Mouse (Mus musculus) midbrain, embryonic 12.5 days (tissue): ENCODE data around the gene Kpna1. TPM values are rescaled to one million over a fixed set of nuclear protein-coding genes. Genes with fewer than 3 reads are reported as not detected.

Source experiments
- ATAC-seq: fragments of 200-750 bp; cut with Nextera tagmentation; 2 replicates; pipeline ENCODE4 v1.8.0; 2017; ENCODE audit warnings: low read depth, moderate TSS enrichment, moderate library complexity; ENCODE audit not compliant: low FRiP score
- H3K27ac ChIP-seq: fragments of 300-500 bp; sonication (generic); replicated peaks from 2 replicates; pipeline ENCODE4 v1.5.1; 2016; ENCODE audit warnings: mild to moderate bottlenecking
- H3K27me3 ChIP-seq: fragments of 300-500 bp; sonication (generic); 2 replicates; pipeline ENCODE4 v1.6.1; 2016; ENCODE audit warnings: mild to moderate bottlenecking
- H3K36me3 ChIP-seq: fragments of 300-500 bp; sonication (generic); 2 replicates; pipeline ENCODE4 v1.6.1; 2016
- H3K4me1 ChIP-seq: fragments of 300-500 bp; sonication (generic); 2 replicates; pipeline ENCODE4 v1.6.1; 2016
- H3K4me2 ChIP-seq: fragments of 300-500 bp; sonication (generic); replicated peaks from 2 replicates; pipeline ENCODE4 v1.6.1; 2016; ENCODE audit warnings: mild to moderate bottlenecking, moderate library complexity
- H3K4me3 ChIP-seq: fragments of 300-500 bp; sonication (generic); 2 replicates; pipeline ENCODE4 v1.5.1; 2016; ENCODE audit warnings: mild to moderate bottlenecking
- H3K9ac ChIP-seq: fragments of 300-500 bp; sonication (generic); replicated peaks from 2 replicates; pipeline ENCODE4 v1.6.1; 2016; ENCODE audit warnings: mild to moderate bottlenecking, moderate library complexity
- H3K9me3 ChIP-seq: fragments of 300-500 bp; sonication (generic); 2 replicates; pipeline ENCODE4 v1.6.1; 2016; ENCODE audit warnings: mild to moderate bottlenecking
- WGBS: fragments of 180-500 bp; shearing (Covaris S2); methylation state at CpG from one replicate; pipeline ENCODE4 v1.1.7; 2016; 5-methylcytosine and 5-hydroxymethylcytosine counted together
- polyA plus RNA-seq: library from polyadenylated mRNA; unstranded; fragments of >200 nt; fragmentation: Nextera tagmentation; extraction: Ambion mirVana; gene quantifications from 2 replicates; pipeline ENCODE4 v1.2.1, GENCODE M21; 2016

Gene Kpna1
- polyA plus RNA-seq, 1 experiment from 2014 or later, result 82.8 TPM

DNA sequence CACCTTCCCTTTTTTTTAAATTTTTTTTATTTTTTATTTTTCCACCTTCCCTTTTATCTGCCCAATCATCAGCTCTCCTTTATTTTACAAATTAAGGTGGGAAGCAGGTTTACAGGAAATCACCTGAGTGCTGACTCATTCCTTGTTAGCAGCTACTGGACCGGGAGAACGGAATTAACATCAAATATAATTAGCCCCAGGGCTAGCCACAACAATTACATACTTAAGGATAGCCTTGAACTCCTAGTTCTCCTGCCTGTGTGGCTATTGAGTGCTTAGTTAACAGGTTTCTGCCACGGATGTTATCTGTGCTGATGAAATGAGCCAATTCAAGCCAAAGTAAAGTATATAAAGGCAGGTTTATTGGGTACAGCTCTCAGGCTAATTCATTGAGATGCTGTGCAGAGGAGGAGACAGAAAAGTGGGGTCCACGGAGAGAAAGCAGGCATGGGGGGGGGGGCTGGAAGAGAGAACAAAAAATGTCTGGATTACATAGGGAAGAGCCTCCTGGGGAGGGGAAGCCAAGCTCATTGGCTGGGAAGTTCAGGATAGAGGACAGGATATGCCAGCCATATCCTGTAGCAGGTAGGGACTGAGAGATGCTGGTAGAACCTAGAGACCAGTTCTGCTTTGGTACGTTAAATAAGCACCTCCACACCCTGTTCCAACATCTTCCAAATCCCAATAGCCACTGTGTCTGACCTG is 12.0 kb upstream of the Kpna1 start:
- ATAC-seq, result no peak
- no peaks in the 10 kb centered on the region for H3K27me3 ChIP-seq
- no peaks in the 10 kb centered on the region for H3K4me1 ChIP-seq
- H3K27ac ChIP-seq, result no peak overlapping the region
- H3K9me3 ChIP-seq, result no peaks in the 10 kb centered on the region
- H3K4me2 ChIP-seq, result no peak overlapping the region
- H3K4me3 ChIP-seq, result no peak overlapping the region
- WGBS, result 64% methylated on average over 5 of the region's 5 CpGs
- no peaks in the 10 kb centered on the region for H3K36me3 ChIP-seq
- no peak overlapping the region for H3K9ac ChIP-seq

DNA sequence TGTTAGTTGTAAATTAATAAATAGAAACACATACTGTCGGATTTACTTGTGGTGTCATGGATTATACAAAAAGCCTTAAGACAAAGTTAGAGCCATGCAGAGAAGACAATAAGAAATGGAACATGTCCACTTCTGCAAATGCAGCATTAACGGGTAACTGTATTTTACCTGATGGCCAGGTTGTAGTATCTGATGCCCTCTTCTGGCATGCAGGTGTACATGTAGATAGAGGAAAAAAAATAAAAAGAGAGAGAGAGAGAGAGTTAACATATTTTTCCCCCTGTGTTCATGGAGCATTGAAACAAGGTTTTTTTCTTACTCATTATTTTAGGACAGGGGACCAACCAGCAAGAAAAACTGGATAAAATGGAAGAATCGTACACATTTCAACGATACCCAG is 11.2 kb upstream of the Kpna1 start:
- H3K36me3 ChIP-seq, result no peaks in the 10 kb centered on the region
- no peak for ATAC-seq
- H3K4me2 ChIP-seq, result no peak overlapping the region
- WGBS, result 94% methylated on average over 4 of the region's 4 CpGs
- H3K4me1 ChIP-seq, result no peaks in the 10 kb centered on the region
- no peak overlapping the region for H3K9ac ChIP-seq
- H3K4me3 ChIP-seq, result no peak overlapping the region
- no peak overlapping the region for H3K27ac ChIP-seq
- H3K27me3 ChIP-seq, result no peaks in the 10 kb centered on the region
- no peaks in the 10 kb centered on the region for H3K9me3 ChIP-seq

DNA sequence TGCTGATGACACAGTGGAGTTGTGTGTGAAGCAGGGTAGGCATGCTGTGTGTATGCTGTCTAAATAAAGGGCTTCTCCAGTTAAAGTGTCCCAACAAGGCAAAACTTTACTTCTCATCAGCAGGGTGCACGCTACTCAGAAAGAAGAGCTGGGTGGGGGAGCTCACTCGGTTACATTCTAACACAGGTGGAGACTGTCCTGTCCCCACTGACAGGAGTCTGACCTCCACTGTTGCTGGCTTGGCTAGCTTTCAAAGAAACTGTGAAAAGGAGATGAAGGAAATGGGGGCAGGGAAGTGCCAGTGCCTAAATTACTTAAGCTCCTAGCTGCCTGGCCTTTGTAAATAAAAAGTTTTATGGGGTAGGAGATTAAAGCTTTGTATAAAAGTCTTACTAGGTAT is 10.4 kb upstream of the Kpna1 start:
- Histone ChIP-seq H3K27ac (no peak overlapping the region), H3K9ac (no peak overlapping the region), H3K36me3 (no peaks in the 10 kb centered on the region), H3K9me3 (no peaks in the 10 kb centered on the region), H3K4me2 (no peak overlapping the region), H3K4me1 (no peaks in the 10 kb centered on the region), H3K4me3 (no peak overlapping the region), H3K27me3 (no peaks in the 10 kb centered on the region)
- 45% methylated on average over 2 of the region's 2 CpGs for WGBS
- ATAC-seq, result no peak

DNA sequence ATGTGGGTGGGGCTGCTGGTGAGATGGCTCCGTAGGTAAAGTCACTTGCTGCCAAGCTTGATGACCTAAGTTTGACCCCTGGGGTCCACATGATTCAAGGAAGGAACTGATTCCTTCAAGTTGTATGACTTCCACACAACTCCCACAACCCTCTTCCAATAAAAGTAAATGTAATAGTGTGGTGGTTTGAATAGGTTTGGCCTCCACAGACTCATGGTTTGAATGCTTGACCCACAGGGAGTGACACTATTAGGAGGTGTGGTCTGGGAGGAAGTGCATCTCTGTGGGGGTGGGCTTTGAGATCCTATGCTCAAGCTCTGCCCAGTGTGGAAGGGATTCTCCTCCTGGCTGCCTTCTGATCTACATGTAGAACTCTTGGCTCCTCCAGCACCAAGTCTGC is 4.5 kb upstream of the Kpna1 start:
- Histone ChIP-seq H3K9ac (no peak overlapping the region), H3K27ac (no peak overlapping the region), H3K9me3 (no peaks in the 10 kb centered on the region), H3K36me3 (no peaks in the 10 kb centered on the region), H3K4me1 (no peaks in the 10 kb centered on the region), H3K27me3 (no peaks in the 10 kb centered on the region), H3K4me3 (no peak overlapping the region), H3K4me2 (no peak overlapping the region)
- ATAC-seq, result no peak
- 56% methylated on average over 1 of the region's 1 CpGs for WGBS

DNA sequence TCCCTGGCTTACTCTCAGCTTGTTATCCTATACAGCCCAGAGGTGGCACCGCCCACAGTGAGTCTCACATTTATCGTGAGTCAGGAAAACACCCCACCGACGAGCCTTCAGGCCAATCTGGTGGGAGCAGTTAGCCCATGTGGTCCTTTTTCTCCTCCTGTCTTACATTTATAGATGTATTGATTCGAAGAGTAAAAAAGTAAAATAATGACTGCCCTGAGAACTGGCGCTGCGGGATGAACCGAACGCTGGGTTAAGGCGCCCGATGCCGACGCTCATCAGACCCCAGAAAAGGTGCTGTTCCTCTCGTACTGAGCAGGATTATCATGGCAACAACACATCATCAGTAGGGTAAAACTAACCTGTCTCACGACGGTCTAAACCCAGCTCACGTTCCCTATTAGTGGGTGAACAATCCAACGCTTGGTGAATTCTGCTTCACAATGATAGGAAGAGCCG is 2.8 kb downstream of the Kpna1 start:
- Histone ChIP-seq H3K9ac (no peak overlapping the region), H3K4me2 (no peak overlapping the region), H3K9me3 (0 out of 2 replicates have a peak, but pooled peaks cover 3% of the 10 kb centered on the region), H3K4me1 (peaks cover 9% of the 10 kb centered on the region), H3K36me3 (no peaks in the 10 kb centered on the region), H3K4me3 (no peak overlapping the region), H3K27ac (no peak overlapping the region), H3K27me3 (peaks cover 7% of the 10 kb centered on the region)
- 54% methylated on average over 19 of the region's 19 CpGs for WGBS
- ATAC-seq, result peak; percentile 68

DNA sequence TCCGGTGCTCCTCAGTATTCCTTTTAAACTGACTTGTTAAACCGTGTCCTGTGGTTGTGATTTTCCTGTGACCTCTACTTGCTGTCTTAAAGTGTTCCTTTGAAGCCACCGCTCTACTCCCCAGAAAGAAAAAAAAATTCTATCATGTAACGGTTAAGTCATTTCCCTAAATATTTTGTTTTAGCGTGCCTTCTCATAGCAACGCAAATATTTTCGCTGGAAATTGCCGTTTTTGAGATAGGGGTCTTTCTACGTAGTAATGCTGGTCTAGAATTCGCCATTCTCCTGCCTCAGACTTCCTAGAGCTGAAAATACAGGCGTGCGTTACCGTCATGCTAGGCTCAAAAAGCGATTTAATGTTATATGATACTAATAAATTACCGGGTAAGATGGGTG is 4.0 kb downstream of the Kpna1 start:
- peak overlapping the region; percentile 69 for H3K4me2 ChIP-seq
- H3K9me3 ChIP-seq, result 0 out of 2 replicates have a peak, but pooled peaks cover 3% of the 10 kb centered on the region
- ATAC-seq, result 0 out of 2 replicates have a peak, but pooled peaks have one; percentile 6
- no peaks in the 10 kb centered on the region for H3K36me3 ChIP-seq
- WGBS, result 5% methylated on average over 15 of the region's 15 CpGs
- peaks cover 11% of the 10 kb centered on the region for H3K4me1 ChIP-seq
- peak overlapping the region; percentile 89 for H3K4me3 ChIP-seq
- H3K27ac ChIP-seq, result peak overlapping the region; percentile 99; the same call in 1 of the 2 replicates
- H3K27me3 ChIP-seq, result peaks cover 7% of the 10 kb centered on the region
- peak overlapping the region; percentile 90 for H3K9ac ChIP-seq

DNA sequence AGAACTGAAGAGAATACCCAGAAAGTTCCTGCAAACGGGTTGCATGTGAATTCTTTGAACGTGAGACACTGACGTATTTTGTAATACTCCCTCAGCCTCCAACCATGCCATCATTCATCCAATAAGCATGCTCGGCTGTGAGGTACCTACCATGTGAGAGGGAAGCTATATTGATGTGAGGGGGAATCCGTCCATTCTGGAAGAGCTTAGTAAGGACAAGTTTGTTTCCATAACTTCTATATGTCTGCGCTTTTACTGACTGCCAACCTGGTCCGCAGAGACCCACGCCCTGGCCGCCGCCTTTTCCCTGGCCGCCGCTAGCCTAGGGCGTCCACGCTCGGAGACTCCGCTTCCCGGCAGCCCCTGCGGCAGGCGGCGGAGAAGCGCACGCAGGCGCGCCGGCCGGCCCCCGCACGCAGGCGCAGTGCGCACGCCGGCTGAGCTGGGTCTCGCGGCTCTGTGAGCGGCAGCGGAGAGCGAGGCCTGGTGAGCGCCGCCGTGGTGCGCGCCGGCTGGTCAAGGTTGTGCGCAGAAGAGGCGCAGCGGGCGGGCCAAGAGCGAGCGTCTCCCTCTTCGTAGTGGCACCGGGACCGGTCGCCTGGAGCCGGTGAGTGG is 4.5 kb downstream of the Kpna1 start:
- Histone ChIP-seq H3K4me1 (peaks cover 11% of the 10 kb centered on the region), H3K4me3 (peak overlapping the region; percentile 89), H3K9ac (peak overlapping the region; percentile 90), H3K36me3 (no peaks in the 10 kb centered on the region), H3K9me3 (0 out of 2 replicates have a peak, but pooled peaks cover 3% of the 10 kb centered on the region), H3K27ac (peak overlapping the region; percentile 99), H3K4me2 (peak overlapping the region; percentile 69), H3K27me3 (peaks cover 7% of the 10 kb centered on the region)
- WGBS, result 0% methylated on average over 54 of the region's 54 CpGs
- peak; percentile 93 for ATAC-seq

DNA sequence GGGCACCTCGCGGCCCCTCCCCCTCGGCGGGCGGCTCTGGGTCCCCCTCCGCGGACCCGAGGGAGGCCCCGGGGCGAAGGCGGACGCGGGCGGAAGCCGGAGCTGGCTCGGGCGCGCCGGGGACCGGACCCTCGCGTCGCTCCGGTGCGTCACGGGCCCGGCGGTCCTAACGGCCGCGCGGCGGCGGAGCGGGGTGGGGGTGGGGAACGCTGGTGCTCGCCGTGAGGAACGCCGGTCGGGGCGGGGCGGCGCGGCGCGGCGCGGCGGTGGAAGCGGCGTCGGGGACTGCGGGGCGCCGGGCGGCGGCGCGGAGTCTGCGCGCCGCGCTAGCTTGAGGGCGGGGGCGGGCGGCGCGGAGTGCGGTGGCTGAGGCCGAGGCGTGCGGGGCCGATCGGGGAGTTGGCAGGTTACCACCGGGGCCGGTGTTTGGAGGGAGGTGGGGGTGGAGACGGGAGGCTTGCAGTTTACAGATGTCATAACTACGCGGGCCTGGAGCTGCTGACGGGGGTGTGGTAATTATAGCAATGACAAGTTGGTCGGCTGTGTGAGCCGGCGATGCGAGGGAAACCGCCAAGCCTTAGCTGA is 5.1 kb downstream of the Kpna1 start:
- WGBS, result 1% methylated on average over 55 of the region's 86 CpGs
- H3K27ac ChIP-seq, result peak overlapping the region; percentile 99
- ATAC-seq, result peak; percentile 77
- H3K36me3 ChIP-seq, result no peaks in the 10 kb centered on the region
- peak overlapping the region; percentile 69 for H3K4me2 ChIP-seq
- peaks cover 7% of the 10 kb centered on the region for H3K27me3 ChIP-seq
- 0 out of 2 replicates have a peak, but pooled peaks cover 3% of the 10 kb centered on the region for H3K9me3 ChIP-seq
- H3K4me3 ChIP-seq, result peak overlapping the region; percentile 89
- peaks cover 11% of the 10 kb centered on the region for H3K4me1 ChIP-seq
- peak overlapping the region; percentile 90 for H3K9ac ChIP-seq

DNA sequence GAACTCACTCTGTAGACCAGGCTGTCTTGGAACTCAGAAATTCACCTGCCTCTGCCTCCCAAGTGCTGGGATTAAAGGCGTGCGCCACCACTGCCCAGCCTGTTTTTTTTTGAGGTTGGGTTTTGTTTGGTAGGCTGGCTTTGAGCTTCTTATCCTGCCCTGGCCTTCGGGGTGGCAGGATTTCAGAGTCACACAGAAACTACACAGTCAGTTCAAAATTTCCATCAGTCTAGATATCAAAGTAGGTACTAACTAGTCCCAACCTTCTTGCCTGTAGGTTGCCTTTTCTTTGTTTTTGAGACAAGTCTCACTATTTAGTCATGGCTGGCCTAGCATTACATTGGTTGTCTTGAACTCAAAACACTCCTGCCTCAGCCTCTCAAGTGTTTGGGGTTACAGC is 5.9 kb downstream of the Kpna1 start:
- WGBS, result 50% methylated on average over 3 of the region's 3 CpGs
- H3K9ac ChIP-seq, result 0 out of 2 replicates have a peak overlapping the region, but pooled peaks have one; percentile 90
- no peak overlapping the region for H3K27ac ChIP-seq
- 0 out of 2 replicates have a peak, but pooled peaks cover 3% of the 10 kb centered on the region for H3K9me3 ChIP-seq
- peaks cover 11% of the 10 kb centered on the region for H3K4me1 ChIP-seq
- H3K27me3 ChIP-seq, result peaks cover 7% of the 10 kb centered on the region
- no peak for ATAC-seq
- H3K4me3 ChIP-seq, result peak overlapping the region; percentile 89
- peak overlapping the region; percentile 69 for H3K4me2 ChIP-seq
- H3K36me3 ChIP-seq, result no peaks in the 10 kb centered on the region

DNA sequence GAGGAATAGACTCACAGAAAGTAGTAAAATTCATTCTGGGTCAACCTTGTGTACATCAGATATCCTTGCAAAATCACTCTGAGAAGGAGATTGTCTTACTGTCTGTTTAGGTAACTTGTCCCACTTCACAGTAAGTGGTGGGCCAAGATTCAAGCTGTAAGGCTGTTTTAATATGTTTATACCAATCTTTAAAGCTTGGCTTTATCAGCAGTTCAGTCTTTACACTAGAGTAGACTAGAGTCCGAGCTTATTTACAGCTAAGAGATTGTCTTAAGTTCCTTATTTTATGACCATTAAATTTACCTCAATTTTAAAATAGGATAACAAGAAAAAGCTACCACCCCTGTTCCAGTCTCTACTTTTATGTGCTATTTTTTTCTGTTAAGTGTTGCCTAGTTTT is 9.4 kb downstream of the Kpna1 start:
- Histone ChIP-seq H3K27me3 (no peaks in the 10 kb centered on the region), H3K4me2 (no peak overlapping the region), H3K4me1 (peaks cover 11% of the 10 kb centered on the region), H3K4me3 (no peak overlapping the region), H3K36me3 (no peaks in the 10 kb centered on the region), H3K9ac (no peak overlapping the region), H3K9me3 (no peaks in the 10 kb centered on the region), H3K27ac (no peak overlapping the region)
- no peak for ATAC-seq
- WGBS, result 95% methylated on average over 1 of the region's 1 CpGs

DNA sequence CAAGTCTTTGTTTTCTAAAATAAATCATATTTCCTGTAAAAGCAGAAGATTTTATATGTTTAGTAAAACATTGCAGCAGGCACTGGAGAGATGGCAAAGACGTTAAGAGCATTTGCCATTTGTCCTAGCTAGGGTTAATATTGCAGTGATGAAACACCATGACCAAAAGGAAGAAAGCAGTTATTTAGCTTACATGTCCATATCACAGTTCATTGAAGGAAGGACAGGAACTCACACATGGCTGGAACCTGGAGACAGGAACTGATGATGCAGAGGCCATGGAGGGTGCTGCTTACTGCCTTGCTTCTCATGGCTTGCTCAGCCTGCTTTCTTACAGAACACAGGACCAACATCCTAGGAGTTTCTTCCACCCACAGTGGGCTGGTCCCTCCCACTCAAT is 13.8 kb downstream of the Kpna1 start:
- Histone ChIP-seq H3K9ac (no peak overlapping the region), H3K36me3 (no peaks in the 10 kb centered on the region), H3K27me3 (no peaks in the 10 kb centered on the region), H3K4me2 (no peak overlapping the region), H3K4me3 (no peak overlapping the region), H3K27ac (no peak overlapping the region), H3K9me3 (no peaks in the 10 kb centered on the region), H3K4me1 (no peaks in the 10 kb centered on the region)
- ATAC-seq, result no peak
- 93% methylated on average over 1 of the region's 1 CpGs for WGBS

DNA sequence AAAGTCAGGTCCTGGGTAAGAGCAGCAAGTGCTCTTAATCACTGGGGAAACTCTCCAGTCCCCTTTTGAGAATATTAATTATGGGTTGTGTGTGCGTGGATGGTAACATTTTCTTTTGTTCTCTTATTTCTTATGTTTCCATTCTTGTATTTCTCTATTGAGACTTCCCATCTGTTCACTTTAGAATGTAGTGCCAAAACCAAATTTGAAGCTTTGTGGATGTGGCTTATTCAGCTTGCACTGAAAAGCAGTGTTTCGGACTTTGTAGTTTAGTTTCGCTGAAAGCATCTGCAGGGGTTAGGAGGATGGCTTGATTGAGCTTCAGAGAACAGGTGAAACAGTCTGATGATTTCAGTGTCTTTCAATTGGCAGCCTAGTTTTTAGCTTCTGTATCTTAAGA is 14.8 kb downstream of the Kpna1 start:
- no peaks in the 10 kb centered on the region for H3K4me1 ChIP-seq
- WGBS, result 90% methylated on average over 3 of the region's 3 CpGs
- no peak overlapping the region for H3K4me2 ChIP-seq
- no peaks in the 10 kb centered on the region for H3K36me3 ChIP-seq
- no peak overlapping the region for H3K9ac ChIP-seq
- no peak for ATAC-seq
- no peak overlapping the region for H3K4me3 ChIP-seq
- H3K27me3 ChIP-seq, result no peaks in the 10 kb centered on the region
- no peak overlapping the region for H3K27ac ChIP-seq
- H3K9me3 ChIP-seq, result no peaks in the 10 kb centered on the region
